In genomic region chr5:125358270-125358608, GRCm38 (mm10) we compare ENCODE assay signal across 11 mouse cellular contexts. TPM values are rescaled to one million over a fixed set of nuclear protein-coding genes. Genes with fewer than 3 reads are reported as not detected.
A peak's percentile ranks its signal among the peaks of the same experiment; 100 is the strongest.
DNase-seq lines count a peak whose midpoint lies in the region; ATAC-seq lines count a peak whose summit lies in the region.
"Had no signal": no experiment of that assay in that cellular context is flagged by ENCODE, and none has a peak within 500 bp of the region (broad histone marks: within the 10 kb centered on the region; RNA-seq: fewer than 3 reads in every experiment).

No protein-coding gene starts in this region.

- no peaks in the 10 kb centered on the region for H3K36me3 ChIP-seq in liver, embryonic 13.5 days
- no peaks in the 10 kb centered on the region for H3K36me3 ChIP-seq in hindbrain, embryonic 12.5 days

- H3K27ac ChIP-seq in liver, embryonic 13.5 days: 0 out of 2 replicates have a peak overlapping the region, but pooled peaks have one; percentile 45
- no peak overlapping the region for H3K27ac ChIP-seq in hindbrain, embryonic 12.5 days

- no peak overlapping the region for H3K9ac ChIP-seq in liver, embryonic 13.5 days
- no peak overlapping the region for H3K9ac ChIP-seq in hindbrain, embryonic 12.5 days

- H3K4me1 ChIP-seq in liver, embryonic 13.5 days (replicated peaks): peaks cover 21% of the 10 kb centered on the region
- peaks cover 12% of the 10 kb centered on the region; the same call in 1 of the 2 replicates for H3K4me1 ChIP-seq in hindbrain, embryonic 12.5 days

- DNase-seq in layer of hippocampus, adult 9-11 months: peak; percentile 54
- no peak for DNase-seq in layer of hippocampus, adult 18-20 months (ENCODE audit: low spot score in 2 of 2)
- peak; percentile 35 for DNase-seq in brain, adult 2 months (ENCODE audit: low read depth, low spot score)
- DNase-seq in liver, embryonic 13.5 days: no peak
- DNase-seq in embryo, embryonic 9.5 days (ENCODE audit: extremely low spot score): no peak
- DNase-seq in gastrocnemius, postnatal 4 days (ENCODE audit: low spot score in 2 of 2): no peak
- DNase-seq: cerebellum, adult 11-12 months; right cerebral cortex, postnatal 14 days had no signal

- no peaks in the 10 kb centered on the region for H3K9me3 ChIP-seq in liver, embryonic 13.5 days (replicated peaks)
- H3K9me3 ChIP-seq in hindbrain, embryonic 12.5 days (replicated peaks): no peaks in the 10 kb centered on the region

- ATAC-seq in liver, embryonic 13.5 days (ENCODE audit: low read depth): peak; percentile 43; the same call in 1 of the 2 replicates
- peak; percentile 94 for ATAC-seq in monocyte, adult 5-6 weeks (replicated peaks; ENCODE audit: insufficient number of reproducible peaks, low FRiP score, low TSS enrichment, poor library complexity, severe bottlenecking)
- no peak for ATAC-seq in hindbrain, embryonic 12.5 days (ENCODE audit: low FRiP score)

- 14% methylated on average over 5 of the region's 5 CpGs for WGBS in liver, embryonic 13.5 days (ENCODE audit: insufficient replicate concordance)
- WGBS in hindbrain, embryonic 12.5 days: 87% methylated on average over 5 of the region's 5 CpGs

- H3K27me3 ChIP-seq in liver, embryonic 13.5 days: no peaks in the 10 kb centered on the region
- H3K27me3 ChIP-seq in hindbrain, embryonic 12.5 days: no peaks in the 10 kb centered on the region

- H3K4me2 ChIP-seq in liver, embryonic 13.5 days: peak overlapping the region; percentile 38
- H3K4me2 ChIP-seq in hindbrain, embryonic 12.5 days (replicated peaks): no peak overlapping the region

- no peak overlapping the region for H3K4me3 ChIP-seq in liver, embryonic 13.5 days (replicated peaks)
- H3K4me3 ChIP-seq in hindbrain, embryonic 12.5 days: no peak overlapping the region

RNA-seq across cellular contexts. Expression of gene Scarb1, which starts 17.3 kb away (rescaled TPM):
- 10 to 100 TPM; 29.4 to 32.7 TPM for total RNA-seq in layer of hippocampus, adult 18-20 months (2021)
- polyA plus RNA-seq in liver, embryonic 13.5 days (2015; fragmentation: Nextera tagmentation; extraction: Ambion mirVana): 66.1 and 76.3 TPM in 2 replicates
- total RNA-seq in monocyte, adult 5-6 weeks (2017): 67.9 to 84.6 TPM (median 77.1 TPM) in 3 replicates
- 10 to 100 TPM; 49.4 to 54.6 TPM for total RNA-seq in gastrocnemius, postnatal 4 days (2021)
- polyA plus RNA-seq in hindbrain, embryonic 12.5 days (2016; fragmentation: Nextera tagmentation; extraction: Ambion mirVana): 28.6 and 29.7 TPM in 2 replicates

RNA-seq across cellular contexts. Expression of gene Gm10382, which starts 30.9 kb away (rescaled TPM):
- total RNA-seq in layer of hippocampus, adult 18-20 months (2021): under 1 TPM in 1 of 2 experiments, not detected in 1; 0.46 TPM
- polyA plus RNA-seq in liver, embryonic 13.5 days (2015; fragmentation: Nextera tagmentation; extraction: Ambion mirVana): 0.10 and 0.21 TPM in 2 replicates
- 2.9 TPM in 1 of 3 replicates, not detected in the others for total RNA-seq in monocyte, adult 5-6 weeks (2017)
- total RNA-seq in gastrocnemius, postnatal 4 days (2021): not detected
- 0.58 and 0.82 TPM in 2 replicates for polyA plus RNA-seq in hindbrain, embryonic 12.5 days (2016; fragmentation: Nextera tagmentation; extraction: Ambion mirVana)
- polyA plus RNA-seq: neural tube, embryonic 11.5 days had no signal

RNA-seq across cellular contexts. Expression of gene Ubc, which starts 31.8 kb away (rescaled TPM):
- total RNA-seq in layer of hippocampus, adult 18-20 months (2021): 100 to 1,000 TPM; 754 to 818 TPM
- 517 and 564 TPM in 2 replicates for polyA plus RNA-seq in liver, embryonic 13.5 days (2015; fragmentation: Nextera tagmentation; extraction: Ambion mirVana)
- total RNA-seq in monocyte, adult 5-6 weeks (2017): 791 to 1,058 TPM (median 1,006 TPM) in 3 replicates
- total RNA-seq in gastrocnemius, postnatal 4 days (2021): 100 to 1,000 TPM; 650 to 744 TPM
- polyA plus RNA-seq in hindbrain, embryonic 12.5 days (2016; fragmentation: Nextera tagmentation; extraction: Ambion mirVana): 1,117 and 1,167 TPM in 2 replicates

Comparison
In these comparisons a context has a peak if more than half of its experiments do, and no peak if none do; other contexts are left out.
1. DNase-seq: peak in layer of hippocampus, adult 9-11 months (single experiment) and brain, adult 2 months (single experiment); none in layer of hippocampus, adult 18-20 months (0 of 2), liver, embryonic 13.5 days (single experiment), embryo, embryonic 9.5 days (single experiment) and gastrocnemius, postnatal 4 days (0 of 2).